Mouse (Mus musculus): ENCODE results near the gene Ube2z. TPM values are rescaled to one million over a fixed set of nuclear protein-coding genes. Genes with fewer than 3 reads are reported as not detected.

Gene Ube2z
- polyA plus RNA-seq, 1 experiment from 2014 or later = 14.4 TPM

GRCm38 (mm10) chr11:96006852-96007515, 58.2 kb downstream of the Ube2z start:
- no peaks in the 10 kb centered on the region for H3K9me3 ChIP-seq (replicated peaks)
- H3K36me3 ChIP-seq (replicated peaks) = no peaks in the 10 kb centered on the region
- peaks cover 54% of the 10 kb centered on the region for H3K27me3 ChIP-seq
- peak; percentile 17; the same call in 1 of the 2 replicates for ATAC-seq (ENCODE audit: insufficient read depth)
- WGBS (ENCODE audit: insufficient replicate concordance) = under 1% methylated on average over 64 of the region's 67 CpGs
- 0 out of 2 replicates have a peak overlapping the region, but pooled peaks have one; percentile 7 for H3K27ac ChIP-seq (replicated peaks)
- H3K9ac ChIP-seq = peak overlapping the region; percentile 64
- H3K4me2 ChIP-seq = peak overlapping the region; percentile 95
- H3K4me1 ChIP-seq (replicated peaks) = peaks cover 54% of the 10 kb centered on the region
- peak overlapping the region; percentile 71 for H3K4me3 ChIP-seq (replicated peaks)

- WGBS (ENCODE audit: insufficient replicate concordance) = under 1% methylated on average over 33 of the region's 33 CpGs
- Histone ChIP-seq H3K4me2 (peak overlapping the region; percentile 95), H3K27ac (replicated peaks) (no peak overlapping the region), H3K27me3 (peaks cover 51% of the 10 kb centered on the region), H3K4me3 (replicated peaks) (peak overlapping the region; percentile 71), H3K9ac (peak overlapping the region; percentile 64; the same call in 1 of the 2 replicates), H3K9me3 (replicated peaks) (no peaks in the 10 kb centered on the region), H3K4me1 (replicated peaks) (peaks cover 56% of the 10 kb centered on the region), H3K36me3 (replicated peaks) (no peaks in the 10 kb centered on the region)
- ATAC-seq (ENCODE audit: insufficient read depth) = no peak
Observed at GRCm38 (mm10) chr11:96006367-96006851, 58.8 kb downstream of the Ube2z start.

- Histone ChIP-seq H3K27me3 (peaks cover 44% of the 10 kb centered on the region), H3K9ac (peak within 1 kb of the TSS; percentile 64), H3K9me3 (replicated peaks) (no peaks in the 10 kb centered on the region), H3K27ac (replicated peaks) (peak within 1 kb of the TSS; percentile 65), H3K4me3 (replicated peaks) (peak within 1 kb of the TSS; percentile 71), H3K36me3 (replicated peaks) (no peaks in the 10 kb centered on the region), H3K4me2 (peak within 1 kb of the TSS; percentile 95), H3K4me1 (replicated peaks) (peaks cover 58% of the 10 kb centered on the region)
- WGBS (ENCODE audit: insufficient replicate concordance) = under 1% methylated on average over 70 of the region's 74 CpGs
- peak; percentile 50 for ATAC-seq (ENCODE audit: insufficient read depth)
Observed at GRCm38 (mm10) chr11:96005403-96006271, 59.6 kb downstream of the Ube2z start, which contains the start of gene Igf2bp1. Gene Igf2bp1, minus strand, starts transcription at chr11:96005940.

GRCm38 (mm10) chr11:96004793-96005402, 60.3 kb downstream of the Ube2z start:
- Histone ChIP-seq H3K4me3 (replicated peaks) (peak overlapping the region; percentile 71), H3K9me3 (replicated peaks) (no peaks in the 10 kb centered on the region), H3K36me3 (replicated peaks) (no peaks in the 10 kb centered on the region), H3K4me2 (peak overlapping the region; percentile 95), H3K4me1 (replicated peaks) (peaks cover 58% of the 10 kb centered on the region), H3K27ac (replicated peaks) (peak overlapping the region; percentile 65), H3K27me3 (peaks cover 44% of the 10 kb centered on the region), H3K9ac (peak overlapping the region; percentile 64)
- ATAC-seq (ENCODE audit: insufficient read depth) = peak; percentile 58
- WGBS (ENCODE audit: insufficient replicate concordance) = under 1% methylated on average over 55 of the region's 57 CpGs

GRCm38 (mm10) chr11:96003969-96004792, 61.0 kb downstream of the Ube2z start:
- H3K4me1 ChIP-seq (replicated peaks) = peaks cover 58% of the 10 kb centered on the region
- 1% methylated on average over 32 of the region's 32 CpGs for WGBS (ENCODE audit: insufficient replicate concordance)
- peak overlapping the region; percentile 71 for H3K4me3 ChIP-seq (replicated peaks)

GRCm38 (mm10) chr11:96003100-96003900, 61.9 kb downstream of the Ube2z start:
- ATAC-seq (ENCODE audit: insufficient read depth) = no peak
- Histone ChIP-seq H3K27ac (replicated peaks) (no peak overlapping the region), H3K4me3 (replicated peaks) (peak overlapping the region; percentile 33), H3K4me1 (replicated peaks) (peaks cover 62% of the 10 kb centered on the region), H3K4me2 (peak overlapping the region; percentile 95), H3K36me3 (replicated peaks) (no peaks in the 10 kb centered on the region), H3K9me3 (replicated peaks) (no peaks in the 10 kb centered on the region), H3K27me3 (peaks cover 39% of the 10 kb centered on the region), H3K9ac (0 out of 2 replicates have a peak overlapping the region, but pooled peaks have one; percentile 15)
- 15% methylated on average over 12 of the region's 12 CpGs for WGBS (ENCODE audit: insufficient replicate concordance)

More at GRCm38 (mm10) chr11:96003969-96004792, 61.0 kb downstream of the Ube2z start:
- Histone ChIP-seq H3K27me3 (peaks cover 44% of the 10 kb centered on the region), H3K36me3 (replicated peaks) (no peaks in the 10 kb centered on the region), H3K9ac (peak overlapping the region; percentile 64), H3K27ac (replicated peaks) (peak overlapping the region; percentile 65), H3K9me3 (replicated peaks) (no peaks in the 10 kb centered on the region), H3K4me2 (peak overlapping the region; percentile 95)
- no peak for ATAC-seq (ENCODE audit: insufficient read depth)

Other genes starting within 250 kb of the Ube2z start
- gene Phospho1, start 240.9 kb downstream of the Ube2z start, polyA plus RNA-seq (2015; fragmentation: Nextera tagmentation; extraction: Ambion mirVana) = 6.4 and 7.1 TPM in 2 replicates
- 20.1 and 22.1 TPM in 2 replicates for gene Gngt2, start 228.2 kb downstream of the Ube2z start, polyA plus RNA-seq (2015; fragmentation: Nextera tagmentation; extraction: Ambion mirVana)
- gene Abi3, start 222.9 kb downstream of the Ube2z start, polyA plus RNA-seq (2015; fragmentation: Nextera tagmentation; extraction: Ambion mirVana) = 6.9 and 7.0 TPM in 2 replicates
- 0.17 and 0.20 TPM in 2 replicates for gene B4galnt2, start 150.5 kb downstream of the Ube2z start, polyA plus RNA-seq (2015; fragmentation: Nextera tagmentation; extraction: Ambion mirVana)
- 11.9 and 12.9 TPM in 2 replicates for gene Igf2bp1, start 59.4 kb downstream of the Ube2z start, polyA plus RNA-seq (2015; fragmentation: Nextera tagmentation; extraction: Ambion mirVana)
- gene Gip, start 40.8 kb downstream of the Ube2z start, polyA plus RNA-seq (2015; fragmentation: Nextera tagmentation; extraction: Ambion mirVana) = not detected in 2 replicates
- 61.1 and 64.2 TPM in 2 replicates for gene Snf8, start 30.5 kb downstream of the Ube2z start, polyA plus RNA-seq (2015; fragmentation: Nextera tagmentation; extraction: Ambion mirVana)
- gene Atp5g1, start 10.3 kb upstream of the Ube2z start, polyA plus RNA-seq (2015; fragmentation: Nextera tagmentation; extraction: Ambion mirVana) = 466 and 500 TPM in 2 replicates
- gene Calcoco2, start 46.6 kb upstream of the Ube2z start, polyA plus RNA-seq (2015; fragmentation: Nextera tagmentation; extraction: Ambion mirVana) = not detected in 2 replicates
- not detected in 2 replicates for gene Ttll6, start 68.4 kb upstream of the Ube2z start, polyA plus RNA-seq (2015; fragmentation: Nextera tagmentation; extraction: Ambion mirVana)
- not detected in 2 replicates for gene Hoxb13, start 128.9 kb upstream of the Ube2z start, polyA plus RNA-seq (2015; fragmentation: Nextera tagmentation; extraction: Ambion mirVana)
- not detected in 2 replicates for gene Hoxb9, start 206.1 kb upstream of the Ube2z start, polyA plus RNA-seq (2015; fragmentation: Nextera tagmentation; extraction: Ambion mirVana)
- not detected in 2 replicates for gene Hoxb8, start 216.5 kb upstream of the Ube2z start, polyA plus RNA-seq (2015; fragmentation: Nextera tagmentation; extraction: Ambion mirVana)
- gene Hoxb7, start 221.2 kb upstream of the Ube2z start, polyA plus RNA-seq (2015; fragmentation: Nextera tagmentation; extraction: Ambion mirVana) = 0.15 and 0.24 TPM in 2 replicates
- gene Hoxb6, start 227.1 kb upstream of the Ube2z start, polyA plus RNA-seq (2015; fragmentation: Nextera tagmentation; extraction: Ambion mirVana) = 0.06 TPM in 1 of 2 replicates, not detected in the other
- gene Hoxb5, start 237.9 kb upstream of the Ube2z start, polyA plus RNA-seq (2015; fragmentation: Nextera tagmentation; extraction: Ambion mirVana) = 0.30 and 0.37 TPM in 2 replicates